Mouse (Mus musculus) spleen, embryonic (tissue): ENCODE data around the gene Uspl1.

ENCODE experiments used
- CTCF ChIA-PET: fragments of 350-600 bp; sonication (Branson Sonifier 250); formaldehyde crosslinking; loops from one replicate; lab custom pipeline; 2022; lab: Charles Lee

Uspl1 gene

GRCm38 (mm10) chr5:149168051-149168450, 16.1 kb upstream of the Uspl1 start:
- CTCF ChIA-PET, result interaction anchor here (0.6 kb wide), 2 partner anchors 20 to 22 kb away, joined by 5 read pairs; no protein-coding TSS in a partner anchor

GRCm38 (mm10) chr5:149168816-149169215, 15.3 kb upstream of the Uspl1 start:
- CTCF ChIA-PET, result no interaction called here

GRCm38 (mm10) chr5:149170841-149171588, 13.1 kb upstream of the Uspl1 start:
- CTCF ChIA-PET, result no interaction called here

- CTCF ChIA-PET, result interaction anchor here (0.5 kb wide), 1 partner anchor 106 kb away, joined by 4 read pairs; no protein-coding TSS in a partner anchor
These were observed 11.9 kb upstream of the Uspl1 start for GRCm38 (mm10) chr5:149172246-149172645.

GRCm38 (mm10) chr5:149174527-149174926, 9.6 kb upstream of the Uspl1 start:
- CTCF ChIA-PET, result no interaction called here

GRCm38 (mm10) chr5:149175736-149176135, 8.4 kb upstream of the Uspl1 start:
- CTCF ChIA-PET, result no interaction called here

GRCm38 (mm10) chr5:149178095-149178494, 6.1 kb upstream of the Uspl1 start:
- CTCF ChIA-PET, result no interaction called here

- CTCF ChIA-PET, result no interaction called here
These were observed 4.3 kb upstream of the Uspl1 start for GRCm38 (mm10) chr5:149179826-149180225.

GRCm38 (mm10) chr5:149182186-149182870, 1.8 kb upstream of the Uspl1 start:
- CTCF ChIA-PET, result no interaction called here

- CTCF ChIA-PET, result no interaction called here
These were observed 1.0 kb upstream of the Uspl1 start for GRCm38 (mm10) chr5:149183122-149183521.

GRCm38 (mm10) chr5:149183721-149184103, 438 bp upstream of the Uspl1 start:
- CTCF ChIA-PET, result interaction anchor here (0.5 kb wide), 1 partner anchor 506 kb away, joined by 3 read pairs; no protein-coding TSS in a partner anchor

- CTCF ChIA-PET, result interaction anchor here (0.7 kb wide), 1 partner anchor 77 kb away, joined by 3 read pairs; no protein-coding TSS in a partner anchor
These were observed 665 bp downstream of the Uspl1 start for GRCm38 (mm10) chr5:149184844-149185186.

- CTCF ChIA-PET, result no interaction called here
These were observed 1.7 kb downstream of the Uspl1 start for GRCm38 (mm10) chr5:149185806-149186205.

- CTCF ChIA-PET, result interaction anchor here (0.6 kb wide), 1 partner anchor 23 kb away, joined by 5 read pairs; no protein-coding TSS in a partner anchor
These were observed 6.0 kb downstream of the Uspl1 start for GRCm38 (mm10) chr5:149190160-149190559.

- CTCF ChIA-PET, result no interaction called here
These were observed 12.5 kb downstream of the Uspl1 start for GRCm38 (mm10) chr5:149196611-149197010.

- CTCF ChIA-PET, result no interaction called here
These were observed 14.6 kb downstream of the Uspl1 start for GRCm38 (mm10) chr5:149198782-149199181.

- CTCF ChIA-PET, result interaction anchor here (0.6 to 0.7 kb wide), 2 partner anchors 43 to 895 kb away, joined by 3 to 4 read pairs; no protein-coding TSS in a partner anchor
These were observed 18.8 kb downstream of the Uspl1 start for GRCm38 (mm10) chr5:149202941-149203340.

GRCm38 (mm10) chr5:149203796-149204375, 19.7 kb downstream of the Uspl1 start:
- CTCF ChIA-PET, result interaction anchor here (0.7 kb wide), 1 partner anchor 42 kb away, joined by 3 read pairs; no protein-coding TSS in a partner anchor

GRCm38 (mm10) chr5:149204822-149205221, 20.7 kb downstream of the Uspl1 start:
- CTCF ChIA-PET, result no interaction called here

GRCm38 (mm10) chr5:149205265-149205664, 21.1 kb downstream of the Uspl1 start:
- CTCF ChIA-PET, result no interaction called here

GRCm38 (mm10) chr5:149206286-149206685, 22.1 kb downstream of the Uspl1 start:
- CTCF ChIA-PET, result no interaction called here

- CTCF ChIA-PET, result interaction anchor here (0.6 kb wide), 1 partner anchor 99 kb away, joined by 4 read pairs; no protein-coding TSS in a partner anchor
These were observed 23.5 kb downstream of the Uspl1 start for GRCm38 (mm10) chr5:149207661-149208060.
